10 mouse cellular contexts compared by ENCODE assay signal in the genomic region with DNA sequence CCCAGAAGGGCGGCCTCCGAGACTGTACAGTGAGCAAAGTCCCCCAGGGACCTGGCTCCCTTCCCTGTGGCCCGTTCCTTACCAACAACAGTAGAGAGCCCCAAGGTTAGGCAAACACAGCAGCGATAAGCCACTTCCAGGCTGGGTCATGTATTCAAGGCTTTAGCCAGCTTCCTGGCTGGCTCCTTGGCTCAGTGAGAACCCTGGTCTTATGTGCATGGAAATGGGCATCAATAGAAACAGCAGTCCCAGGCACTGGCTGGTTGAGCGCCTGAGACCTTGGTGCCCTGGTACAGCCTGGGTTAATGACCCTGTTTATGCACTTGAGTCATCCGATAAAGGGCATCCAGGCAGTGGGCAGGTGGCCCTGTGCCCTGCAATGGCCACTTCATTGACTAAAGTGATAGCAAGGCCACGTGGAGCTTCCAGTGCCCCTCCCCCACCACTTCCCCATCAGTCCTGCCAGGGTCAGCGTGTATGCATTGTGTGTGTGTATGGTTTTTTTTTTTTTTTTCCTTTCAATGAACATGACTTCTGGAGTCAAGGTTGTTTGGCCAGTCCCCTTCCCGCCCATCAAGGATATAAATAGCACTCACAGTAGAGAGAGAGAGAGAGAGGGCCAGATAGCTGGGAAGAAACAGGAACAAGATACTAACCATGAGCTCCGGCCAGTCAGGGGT. TPM values are rescaled to one million over a fixed set of nuclear protein-coding genes. Genes with fewer than 3 reads are reported as not detected.
DNase-seq lines count a peak whose midpoint lies in the region; ATAC-seq and TF ChIP-seq lines count a peak whose summit lies in the region.
"Had no signal": no experiment of that assay in that cellular context is flagged by ENCODE, and none has a peak within 500 bp of the region (broad histone marks: within the 10 kb centered on the region; RNA-seq: fewer than 3 reads in every experiment).

Gene Nr0b2 (plus strand): TSS at position 609 of the 680 bp plus-strand sequence.

- intact Hi-C loops in gastrocnemius, postnatal 14 days (cut with DNase I; ENCODE audit: low total_unique reads), result no loop called here
- intact Hi-C loops in gastrocnemius, adult 2 months (cut with DNase I), result no loop called here

- TF ChIP-seq CTCF in liver, postnatal 0 days (IDR thresholded peaks at IDR 0.05; ENCODE audit: low read depth), result no peak
- no peak for TF ChIP-seq CTCF in gastrocnemius, adult 2 months (IDR thresholded peaks at IDR 0.05)

- H3K4me1 ChIP-seq in embryonic facial prominence, embryonic 11.5 days (ENCODE audit: control insufficient read depth, insufficient read depth, low read length), result no peaks in the 10 kb centered on the region
- H3K4me1 ChIP-seq in embryonic facial prominence, embryonic 10.5 days, result peaks cover 15% of the 10 kb centered on the region
- peaks cover 13% of the 10 kb centered on the region for H3K4me1 ChIP-seq in heart, embryonic 15.5 days (replicated peaks)
- peaks cover 25% of the 10 kb centered on the region for H3K4me1 ChIP-seq in liver, postnatal 0 days (ENCODE audit: insufficient read depth)
- H3K4me1 ChIP-seq: limb, embryonic 15.5 days had no signal

- H3K36me3 ChIP-seq in embryonic facial prominence, embryonic 11.5 days (replicated peaks; ENCODE audit: control insufficient read depth, insufficient read depth, low read depth, low read length), result no peaks in the 10 kb centered on the region
- H3K36me3 ChIP-seq in embryonic facial prominence, embryonic 10.5 days (replicated peaks), result no peaks in the 10 kb centered on the region
- H3K36me3 ChIP-seq in heart, embryonic 15.5 days, result no peaks in the 10 kb centered on the region
- H3K36me3 ChIP-seq in liver, postnatal 0 days (replicated peaks; ENCODE audit: insufficient read depth, low read length), result no peaks in the 10 kb centered on the region
- H3K36me3 ChIP-seq: limb, embryonic 15.5 days had no signal

- no peaks in the 10 kb centered on the region for H3K27me3 ChIP-seq in embryonic facial prominence, embryonic 11.5 days (ENCODE audit: control insufficient read depth, insufficient read depth, low read length)
- peaks cover 27% of the 10 kb centered on the region for H3K27me3 ChIP-seq in embryonic facial prominence, embryonic 10.5 days (replicated peaks; ENCODE audit: low read depth, poor library complexity, severe bottlenecking)
- peaks cover 7% of the 10 kb centered on the region; the same call in 1 of the 2 replicates for H3K27me3 ChIP-seq in heart, embryonic 15.5 days
- H3K27me3 ChIP-seq in liver, postnatal 0 days (ENCODE audit: insufficient read depth, low read length), result no peaks in the 10 kb centered on the region

- no peak for DNase-seq in embryonic facial prominence, embryonic 11.5 days (ENCODE audit: low spot score)
- no peak for DNase-seq in embryonic facial prominence, embryonic 10.5 days (ENCODE audit: low spot score)
- peak; percentile 62 to 70 for DNase-seq in adrenal gland, adult 18-20 months (ENCODE audit: low spot score in 2 of 2)
- peak; percentile 75 for DNase-seq in liver, postnatal 0 days
- no peak for DNase-seq in neural tube, embryonic 10.5 days (ENCODE audit: extremely low spot score, low spot score)
- DNase-seq in gastrocnemius, postnatal 14 days, result no peak
- DNase-seq in gastrocnemius, adult 2 months, result no peak

- H3K9me3 ChIP-seq in embryonic facial prominence, embryonic 11.5 days (replicated peaks; ENCODE audit: control insufficient read depth, low read length), result no peaks in the 10 kb centered on the region
- H3K9me3 ChIP-seq in embryonic facial prominence, embryonic 10.5 days, result no peaks in the 10 kb centered on the region
- H3K9me3 ChIP-seq in heart, embryonic 15.5 days (replicated peaks), result no peaks in the 10 kb centered on the region
- H3K9me3 ChIP-seq in liver, postnatal 0 days (ENCODE audit: low read length), result no peaks in the 10 kb centered on the region
- H3K9me3 ChIP-seq: limb, embryonic 15.5 days had no signal

- 73% methylated on average over 10 of the region's 10 CpGs for WGBS in embryonic facial prominence, embryonic 11.5 days
- WGBS in embryonic facial prominence, embryonic 10.5 days, result 74% methylated on average over 10 of the region's 10 CpGs
- 45% methylated on average over 10 of the region's 10 CpGs for WGBS in heart, embryonic 15.5 days
- 34% methylated on average over 10 of the region's 10 CpGs for WGBS in liver, postnatal 0 days (ENCODE audit: insufficient replicate concordance)

- H3K9ac ChIP-seq in embryonic facial prominence, embryonic 11.5 days (replicated peaks; ENCODE audit: low read length), result 0 out of 2 replicates have a peak within 1 kb of the TSS, but pooled peaks have one; percentile 13
- H3K9ac ChIP-seq in heart, embryonic 15.5 days, result peak within 1 kb of the TSS; percentile 64
- H3K9ac ChIP-seq in liver, postnatal 0 days (replicated peaks), result peak within 1 kb of the TSS; percentile 55
- H3K9ac ChIP-seq: limb, embryonic 15.5 days had no signal

- H3K27ac ChIP-seq in embryonic facial prominence, embryonic 11.5 days (replicated peaks; ENCODE audit: low read depth, low read length), result no peak within 1 kb of the TSS
- H3K27ac ChIP-seq in embryonic facial prominence, embryonic 10.5 days (replicated peaks), result no peak within 1 kb of the TSS
- peak within 1 kb of the TSS; percentile 87 for H3K27ac ChIP-seq in heart, embryonic 15.5 days
- H3K27ac ChIP-seq in liver, postnatal 0 days (ENCODE audit: low read depth), result peak within 1 kb of the TSS; percentile 80
- H3K27ac ChIP-seq in gastrocnemius, adult 2 months, result no peak within 1 kb of the TSS
- H3K27ac ChIP-seq: limb, embryonic 15.5 days had no signal

- H3K4me2 ChIP-seq in embryonic facial prominence, embryonic 11.5 days (ENCODE audit: low read depth, low read length), result no peak within 1 kb of the TSS
- peak within 1 kb of the TSS; percentile 67 for H3K4me2 ChIP-seq in heart, embryonic 15.5 days
- peak within 1 kb of the TSS; percentile 61 for H3K4me2 ChIP-seq in liver, postnatal 0 days (ENCODE audit: low read depth, low read length)
- H3K4me2 ChIP-seq: limb, embryonic 15.5 days had no signal

- no peak within 1 kb of the TSS for H3K4me3 ChIP-seq in embryonic facial prominence, embryonic 11.5 days (ENCODE audit: low read depth, low read length)
- H3K4me3 ChIP-seq in embryonic facial prominence, embryonic 10.5 days, result no peak within 1 kb of the TSS
- peak within 1 kb of the TSS; percentile 48 for H3K4me3 ChIP-seq in heart, embryonic 15.5 days
- peak within 1 kb of the TSS; percentile 29 for H3K4me3 ChIP-seq in liver, postnatal 0 days (ENCODE audit: low read depth, low read length)
- no peak within 1 kb of the TSS for H3K4me3 ChIP-seq in gastrocnemius, adult 2 months
- H3K4me3 ChIP-seq: limb, embryonic 15.5 days had no signal

- ATAC-seq in embryonic facial prominence, embryonic 11.5 days (replicated peaks; ENCODE audit: insufficient number of reproducible peaks, low FRiP score, low TSS enrichment, low read depth), result no peak
- ATAC-seq in heart, embryonic 15.5 days (replicated peaks; ENCODE audit: insufficient number of reproducible peaks, insufficient read depth, low FRiP score, low read depth), result peak; percentile 76; the same call in 1 of the 2 replicates
- peak; percentile 6 for ATAC-seq in liver, postnatal 0 days

- TF ChIP-seq EP300 in liver, postnatal 0 days (IDR thresholded peaks at IDR 0.05; ENCODE audit: low read depth), result no peak; the same call in 1 of the 2 replicates

RNA-seq across cellular contexts. Expression of gene Nr0b2, which starts in this region (rescaled TPM):
- polyA plus RNA-seq in embryonic facial prominence, embryonic 11.5 days (2014; fragmentation: Nextera tagmentation; extraction: Ambion mirVana), result not detected in 2 replicates
- 0.17 TPM in 1 of 2 replicates, not detected in the other for polyA plus RNA-seq in embryonic facial prominence, embryonic 10.5 days (2016; fragmentation: Nextera tagmentation; extraction: Ambion mirVana)
- total RNA-seq in adrenal gland, adult 18-20 months (2021), result 10 to 100 TPM; 48.6 to 60.7 TPM
- 13.4 and 16.0 TPM in 2 replicates for polyA plus RNA-seq in heart, embryonic 15.5 days (2015; fragmentation: Nextera tagmentation; extraction: Ambion mirVana)
- polyA plus RNA-seq in liver, postnatal 0 days (2015; fragmentation: Nextera tagmentation; extraction: Ambion mirVana), result 32.7 and 44.1 TPM in 2 replicates
- not detected for total RNA-seq in gastrocnemius, postnatal 14 days (2021)
- not detected for total RNA-seq in gastrocnemius, adult 2 months (2021)
- total RNA-seq: gastrocnemius, adult 18-20 months had no signal
- polyA plus RNA-seq: limb, embryonic 15.5 days had no signal

Comparison
In these comparisons a context has a peak if more than half of its experiments do, and no peak if none do; other contexts are left out.
1. RNA of gene Nr0b2 (total RNA-seq): 48.6 to 60.7 TPM in adrenal gland, adult 18-20 months; not detected in gastrocnemius, postnatal 14 days and not detected in gastrocnemius, adult 2 months; every median in the first group is over 10 times any median in the second.
2. RNA of gene Nr0b2 (polyA plus RNA-seq): 32.7 to 44.1 TPM in liver, postnatal 0 days and 13.4 to 16.0 TPM in heart, embryonic 15.5 days; 0.17 TPM in embryonic facial prominence, embryonic 10.5 days and not detected in embryonic facial prominence, embryonic 11.5 days; every median in the first group is over 10 times any median in the second.
3. DNase-seq: peak in adrenal gland, adult 18-20 months (2 of 2) and liver, postnatal 0 days (single experiment); none in embryonic facial prominence, embryonic 11.5 days (single experiment), embryonic facial prominence, embryonic 10.5 days (single experiment), neural tube, embryonic 10.5 days (single experiment), gastrocnemius, postnatal 14 days (single experiment) and gastrocnemius, adult 2 months (single experiment).
4. H3K27ac ChIP-seq: peak in heart, embryonic 15.5 days (single experiment) and liver, postnatal 0 days (single experiment); none in embryonic facial prominence, embryonic 11.5 days (single experiment), embryonic facial prominence, embryonic 10.5 days (single experiment) and gastrocnemius, adult 2 months (single experiment).
5. H3K4me3 ChIP-seq: peak in heart, embryonic 15.5 days (single experiment) and liver, postnatal 0 days (single experiment); none in embryonic facial prominence, embryonic 11.5 days (single experiment), embryonic facial prominence, embryonic 10.5 days (single experiment) and gastrocnemius, adult 2 months (single experiment).
6. H3K9ac ChIP-seq: peak in every context shown above with its lines; median percentile 64 in heart, embryonic 15.5 days; 55 in liver, postnatal 0 days; 13 in embryonic facial prominence, embryonic 11.5 days.